Mouse (Mus musculus): ENCODE results near the gene Ndrg2.
A peak's percentile ranks its signal among the peaks of the same experiment; 100 is the strongest.

Ndrg2 gene

DNA sequence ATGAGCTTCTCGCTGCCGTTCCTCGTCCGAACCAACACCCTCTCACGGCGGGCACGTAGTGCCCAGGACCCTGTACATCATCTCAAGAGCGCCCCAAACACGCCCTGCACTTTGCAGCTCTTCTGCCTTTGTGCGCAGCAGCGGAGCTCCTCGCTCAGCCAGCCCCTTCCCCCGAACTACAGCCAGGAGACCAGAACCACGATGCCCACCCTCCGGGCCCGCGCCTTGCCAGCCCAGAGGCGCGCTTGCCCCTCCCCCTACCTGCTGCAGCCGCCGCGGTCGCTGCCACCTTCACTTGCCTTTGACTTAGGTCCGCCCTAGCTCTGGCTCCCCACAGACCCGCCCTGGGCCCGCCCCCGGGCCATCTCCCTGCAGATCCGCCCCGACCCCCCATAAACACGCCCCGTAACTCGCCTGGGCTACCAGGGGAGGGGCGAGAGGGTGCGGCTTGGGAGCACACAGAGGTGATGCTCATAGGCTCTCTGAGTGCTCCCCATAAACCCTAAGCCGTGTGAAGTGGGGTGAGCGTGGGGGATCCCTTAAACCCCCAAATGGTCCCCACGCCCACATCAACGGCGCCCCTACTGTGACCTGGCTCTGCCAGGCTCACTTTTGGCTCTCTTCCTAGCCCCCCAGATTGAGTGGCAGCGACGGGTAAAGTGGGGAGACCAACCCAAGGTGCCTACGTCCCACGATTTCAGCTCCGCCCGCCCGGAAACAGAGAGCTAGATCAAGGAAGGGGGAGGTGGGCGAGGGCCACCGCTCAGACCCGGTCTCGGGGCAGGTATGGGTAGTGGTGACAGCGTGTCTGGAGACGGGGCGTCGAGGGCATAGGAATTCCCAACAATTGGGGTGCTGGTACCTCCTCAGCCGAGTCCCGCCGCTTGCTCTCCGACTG lies 647 bp downstream of the Ndrg2 start:
- peak; percentile 52 to 61 for DNase-seq (ENCODE audit: low spot score in 2 of 2)

DNA sequence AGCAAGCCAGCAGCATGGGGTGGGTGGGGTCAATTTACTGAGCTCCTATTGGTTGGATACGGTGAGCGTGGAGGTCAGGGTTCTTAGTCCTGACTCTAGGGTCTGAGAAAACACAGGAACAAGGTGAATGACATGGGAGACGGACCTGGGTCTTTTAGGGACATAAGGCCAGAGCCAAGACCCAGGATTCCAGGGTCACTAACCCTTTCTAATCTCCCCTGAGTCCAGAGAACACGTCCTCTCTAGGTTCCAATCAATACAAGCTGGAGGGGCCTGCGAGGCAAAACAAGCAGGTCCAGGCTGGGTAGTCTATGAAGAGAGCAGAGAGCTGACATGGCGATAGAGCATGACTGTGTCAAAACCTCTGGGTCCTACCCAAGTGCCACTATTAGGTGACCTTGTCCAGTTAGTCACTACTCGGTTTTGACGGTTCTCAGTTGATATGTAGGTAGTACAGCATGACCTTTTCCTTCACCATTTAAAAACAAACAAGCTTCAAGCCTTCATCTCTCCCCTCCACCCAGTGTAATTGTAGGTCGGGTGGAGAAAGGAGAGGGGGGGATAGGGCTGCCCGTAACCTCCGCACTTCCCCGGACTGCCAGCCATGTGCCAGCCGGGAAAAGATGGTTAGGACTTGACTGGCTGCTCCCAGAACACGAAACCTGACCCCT lies 1.4 kb downstream of the Ndrg2 start:
- no peak for DNase-seq (ENCODE audit: low spot score in 2 of 2)

DNA sequence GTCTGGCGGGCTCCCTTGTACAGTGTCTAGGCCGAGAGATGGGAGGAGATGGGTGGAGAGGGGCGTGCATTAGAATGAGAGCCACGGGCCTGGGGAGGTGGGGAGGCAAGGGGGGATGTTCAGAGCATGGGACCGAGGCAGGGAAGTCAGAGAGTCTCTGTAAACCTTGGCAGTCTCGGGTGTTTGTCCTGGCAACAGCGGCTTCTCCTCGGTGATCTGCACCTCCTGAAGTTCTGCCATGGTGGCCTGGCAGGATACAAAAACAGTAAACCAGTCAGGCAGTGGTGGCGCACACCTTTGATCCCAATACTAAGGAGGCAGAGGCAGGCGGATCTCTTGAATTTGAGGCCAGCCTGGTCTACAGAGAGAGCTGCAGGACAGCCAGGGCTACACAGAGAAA lies 2.7 kb downstream of the Ndrg2 start:
- no peak for DNase-seq (ENCODE audit: low spot score in 2 of 2)

DNA sequence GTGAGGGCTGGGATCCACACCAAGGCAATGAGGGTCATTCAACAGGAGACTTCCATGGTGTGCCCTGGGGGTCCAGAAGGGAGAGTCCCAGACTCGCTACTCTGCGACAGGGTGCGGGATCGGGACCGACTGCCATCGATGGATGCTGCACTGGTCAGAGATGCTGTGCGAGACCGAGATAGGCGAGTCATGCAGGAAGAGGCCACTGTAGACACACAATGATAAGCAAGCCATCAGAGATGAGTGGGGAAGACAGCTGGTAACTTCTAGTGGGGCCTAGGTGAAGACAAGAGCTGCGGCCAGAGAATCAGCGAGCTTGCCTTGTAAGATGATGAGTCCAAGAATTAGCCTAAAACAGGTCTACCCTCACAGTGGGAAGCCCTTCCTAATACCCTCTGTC lies 7.9 kb downstream of the Ndrg2 start:
- no peak for DNase-seq (ENCODE audit: low spot score in 2 of 2)

DNA sequence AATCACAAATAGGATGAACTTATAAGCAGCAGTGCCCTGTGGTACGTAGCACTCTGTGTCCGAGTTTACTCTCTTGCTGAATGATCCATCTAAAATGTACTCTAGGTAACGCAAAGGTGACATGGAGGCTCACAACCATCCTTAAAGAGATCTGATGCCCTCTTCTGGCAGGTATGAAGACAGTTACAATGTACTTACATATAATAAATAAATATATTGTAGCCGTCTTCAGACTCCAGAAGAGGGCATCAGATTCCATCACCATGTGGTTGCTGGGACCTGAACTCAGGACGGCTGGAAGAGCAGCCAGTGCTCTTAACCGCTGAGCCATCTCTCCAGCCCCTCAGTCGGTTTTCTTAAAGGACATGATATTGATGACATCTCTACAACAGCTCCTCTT lies 9.3 kb downstream of the Ndrg2 start:
- no peak for DNase-seq (ENCODE audit: low spot score in 2 of 2)

DNA sequence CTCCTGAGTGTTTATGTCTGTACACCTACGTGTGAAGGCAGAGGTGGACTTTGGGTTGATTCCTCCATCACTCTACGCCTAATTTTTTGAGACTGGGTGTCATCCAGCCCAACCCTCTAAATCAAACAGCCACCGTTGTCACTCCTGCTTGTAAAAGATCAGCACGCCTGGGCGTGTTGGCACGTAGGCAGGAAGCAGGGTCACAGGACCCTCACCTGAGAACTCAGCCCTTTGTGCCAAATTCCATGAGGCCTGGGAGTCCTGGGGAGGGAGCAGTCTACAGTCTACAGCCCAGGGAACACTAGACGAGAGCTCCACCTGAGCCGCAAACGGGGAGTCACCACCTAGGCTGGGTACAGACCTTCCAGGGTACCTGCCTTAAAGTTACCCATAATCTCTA lies 10.2 kb downstream of the Ndrg2 start:
- no peak for DNase-seq (ENCODE audit: low spot score in 2 of 2)

DNA sequence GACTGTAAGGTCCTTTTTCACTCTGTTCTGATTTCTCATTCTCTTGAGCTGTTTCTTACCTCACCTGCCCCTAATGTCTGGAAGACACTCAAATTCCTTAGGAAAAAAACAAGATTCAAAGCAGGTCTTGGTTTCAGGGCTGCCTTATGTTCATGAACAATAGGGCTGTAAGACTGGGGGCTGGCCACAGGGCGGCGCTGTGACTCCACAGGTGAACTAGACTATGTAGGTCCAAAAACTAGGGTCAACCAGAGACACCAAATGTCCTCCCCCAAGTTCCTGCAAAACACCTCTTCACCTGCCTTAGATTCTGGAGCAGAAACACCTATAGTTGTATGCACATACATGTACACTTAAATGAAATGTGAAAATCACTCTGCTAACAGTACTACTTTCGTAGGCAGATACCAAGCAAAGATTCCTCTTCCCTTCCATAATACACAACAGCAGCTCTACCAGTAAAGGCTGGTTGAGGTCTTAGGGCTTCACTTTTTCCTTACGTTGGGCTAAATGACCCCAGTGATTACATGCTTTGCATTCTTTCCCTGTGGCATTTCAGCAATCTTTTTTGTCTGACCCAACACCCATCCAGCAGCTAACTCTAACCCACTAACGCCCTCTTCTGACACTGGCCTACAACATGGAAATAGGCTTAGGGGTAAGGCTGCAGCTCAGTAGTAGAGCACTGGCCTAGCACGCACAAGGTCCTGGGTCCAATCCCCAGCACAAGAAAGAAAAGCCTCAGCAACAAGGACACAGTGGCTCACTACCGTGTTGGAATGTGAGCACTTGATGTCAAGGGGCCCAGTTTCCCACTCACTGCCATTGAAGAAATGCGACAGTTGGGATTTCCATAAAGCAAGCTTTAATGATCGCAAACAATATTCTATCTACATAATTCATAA lies 10.9 kb downstream of the Ndrg2 start:
- peak in 1 of 2 experiments; percentile 67 for DNase-seq (ENCODE audit: low spot score in 2 of 2)

DNA sequence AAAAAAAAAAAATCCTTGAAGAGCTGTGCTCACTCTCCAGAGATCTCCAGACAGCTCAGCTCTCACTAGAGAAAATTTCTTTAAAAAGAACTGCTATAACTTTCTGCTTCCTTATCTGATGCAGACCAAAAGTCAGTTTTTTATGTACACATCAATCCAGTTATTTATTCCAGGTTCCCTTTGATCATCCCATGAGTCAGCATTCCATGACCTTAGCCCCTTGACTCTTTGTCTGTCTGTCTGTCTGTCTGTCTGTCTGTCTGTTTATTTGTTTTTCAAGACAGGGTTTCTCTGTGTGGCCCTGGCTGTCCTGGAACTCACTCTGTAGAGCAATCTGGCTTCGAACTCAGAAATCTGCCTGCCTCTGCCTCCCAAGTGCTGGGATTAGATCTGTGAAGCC lies 14.6 kb downstream of the Ndrg2 start:
- DNase-seq (ENCODE audit: low spot score in 2 of 2), result no peak

DNA sequence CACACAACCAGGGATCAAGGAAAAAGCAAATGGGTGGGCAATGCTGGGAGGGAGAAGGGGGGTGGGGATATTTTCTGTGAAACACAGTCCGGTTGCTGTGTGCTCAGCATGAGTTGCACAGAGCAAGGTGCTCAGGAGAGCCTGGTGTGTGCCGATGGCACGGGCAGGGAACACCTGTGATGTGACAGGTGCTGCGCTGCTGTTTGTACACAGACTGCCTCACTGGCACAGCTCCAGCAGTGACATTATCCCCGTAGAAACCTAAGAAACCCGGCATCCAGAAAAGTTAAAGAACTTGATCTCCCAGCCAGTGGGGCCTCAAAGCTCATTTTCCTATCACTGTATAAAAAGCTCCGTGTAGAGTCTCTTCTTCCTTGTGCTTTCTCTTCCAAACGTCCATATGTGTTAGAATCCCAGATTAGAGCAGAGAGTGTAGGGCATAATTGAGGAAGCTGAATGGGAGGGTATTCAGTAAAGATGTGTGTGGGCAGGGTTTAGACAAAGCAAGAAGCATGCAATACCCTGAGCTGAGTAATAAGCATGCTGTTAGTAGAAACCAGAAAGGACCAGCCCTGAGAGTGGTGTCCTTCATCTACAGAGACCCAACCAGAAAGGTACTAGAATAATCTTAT lies 17.3 kb downstream of the Ndrg2 start:
- no peak for DNase-seq (ENCODE audit: low spot score in 2 of 2)

DNA sequence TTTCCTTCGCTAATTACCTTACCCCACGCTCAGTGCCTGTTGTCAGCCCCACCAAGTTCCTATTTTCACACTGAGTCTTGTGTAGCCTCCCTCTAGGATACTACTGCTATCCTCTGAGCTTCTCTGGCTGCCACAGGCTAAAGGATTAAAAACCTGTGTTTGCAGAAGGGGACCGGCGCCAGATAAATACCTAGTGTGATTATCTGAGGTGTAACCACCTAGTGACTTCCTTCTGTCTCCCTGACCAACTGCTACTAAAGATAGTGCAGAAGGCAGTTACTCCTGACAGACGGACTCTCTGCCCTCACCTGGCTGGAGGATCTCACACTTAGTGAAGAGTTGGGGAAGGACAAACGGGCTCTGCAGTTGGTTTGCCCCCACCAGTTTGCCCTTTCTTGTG lies 17.9 kb downstream of the Ndrg2 start:
- no peak for DNase-seq (ENCODE audit: low spot score in 2 of 2)

DNA sequence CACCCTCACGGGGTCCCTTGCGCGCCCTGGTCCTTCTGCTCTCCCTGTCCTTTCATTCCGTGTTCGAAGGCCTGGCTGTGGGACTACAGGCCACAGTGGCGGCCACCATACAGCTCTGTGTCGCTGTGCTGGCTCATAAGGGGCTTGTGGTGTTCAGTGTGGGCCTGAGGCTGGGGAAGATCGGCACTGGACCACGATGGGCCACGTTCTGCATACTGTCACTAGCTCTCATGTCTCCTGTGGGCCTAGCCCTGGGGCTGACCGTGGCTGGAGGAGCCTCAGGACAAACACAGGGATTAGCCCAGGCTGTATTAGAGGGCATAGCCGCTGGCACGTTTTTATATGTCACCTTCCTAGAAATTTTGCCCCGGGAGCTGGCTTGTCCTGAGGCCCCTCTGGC lies 18.9 kb downstream of the Ndrg2 start:
- DNase-seq (ENCODE audit: low spot score in 2 of 2), result no peak

DNA sequence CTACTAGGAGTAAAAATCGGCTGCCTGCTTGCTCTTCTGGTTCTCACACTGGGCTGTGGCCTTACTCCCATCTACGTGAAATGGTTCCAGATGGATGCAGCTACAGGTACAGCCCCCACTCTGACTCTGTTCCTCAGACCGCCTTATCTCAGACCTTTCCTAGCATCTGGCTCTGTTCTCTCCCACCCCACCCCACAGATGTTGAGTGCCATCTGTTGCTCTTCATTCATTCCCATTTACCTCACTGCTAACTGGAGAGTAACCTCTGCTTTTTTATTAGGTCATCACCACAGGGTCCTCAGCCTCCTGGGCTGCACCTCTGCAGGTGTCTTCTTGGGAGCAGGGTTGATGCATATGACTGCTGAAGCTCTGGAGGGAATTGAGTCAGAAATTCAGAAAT lies 20.1 kb downstream of the Ndrg2 start:
- no peak for DNase-seq (ENCODE audit: low spot score in 2 of 2)

DNA sequence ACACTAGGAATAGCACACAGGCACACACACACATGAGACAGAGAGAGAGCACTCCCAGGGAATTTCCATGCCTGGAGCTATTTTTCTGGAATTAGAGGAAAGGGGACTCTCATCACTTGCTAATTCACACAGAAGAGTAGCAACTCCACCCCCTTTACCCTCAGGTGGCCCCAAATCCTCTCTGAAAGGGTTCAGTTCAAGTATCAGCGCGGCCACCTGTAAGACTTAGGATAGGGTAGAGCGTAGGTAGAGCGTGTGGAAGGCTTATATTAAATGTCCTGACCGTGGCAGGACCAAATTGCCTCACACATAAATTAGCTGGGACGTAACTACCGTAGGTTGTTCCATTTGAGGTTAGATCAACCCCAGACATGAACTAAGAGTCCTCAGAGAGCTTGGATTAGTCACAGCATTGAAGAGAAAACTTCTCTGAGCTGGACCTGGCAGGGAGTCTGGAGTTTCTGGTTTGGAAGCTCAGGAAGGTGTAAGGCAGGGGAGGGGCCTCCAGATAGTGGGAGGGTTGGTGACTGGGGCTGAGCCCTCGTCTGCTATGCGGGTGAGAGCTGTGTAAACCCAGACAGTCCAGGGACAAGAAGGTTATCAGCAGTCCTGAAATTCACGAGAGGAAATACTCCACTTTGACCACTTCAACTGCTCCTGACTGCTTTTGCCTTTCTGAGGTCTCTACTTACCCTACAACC lies 20.7 kb downstream of the Ndrg2 start:
- no peak for DNase-seq (ENCODE audit: low spot score in 2 of 2)

DNA sequence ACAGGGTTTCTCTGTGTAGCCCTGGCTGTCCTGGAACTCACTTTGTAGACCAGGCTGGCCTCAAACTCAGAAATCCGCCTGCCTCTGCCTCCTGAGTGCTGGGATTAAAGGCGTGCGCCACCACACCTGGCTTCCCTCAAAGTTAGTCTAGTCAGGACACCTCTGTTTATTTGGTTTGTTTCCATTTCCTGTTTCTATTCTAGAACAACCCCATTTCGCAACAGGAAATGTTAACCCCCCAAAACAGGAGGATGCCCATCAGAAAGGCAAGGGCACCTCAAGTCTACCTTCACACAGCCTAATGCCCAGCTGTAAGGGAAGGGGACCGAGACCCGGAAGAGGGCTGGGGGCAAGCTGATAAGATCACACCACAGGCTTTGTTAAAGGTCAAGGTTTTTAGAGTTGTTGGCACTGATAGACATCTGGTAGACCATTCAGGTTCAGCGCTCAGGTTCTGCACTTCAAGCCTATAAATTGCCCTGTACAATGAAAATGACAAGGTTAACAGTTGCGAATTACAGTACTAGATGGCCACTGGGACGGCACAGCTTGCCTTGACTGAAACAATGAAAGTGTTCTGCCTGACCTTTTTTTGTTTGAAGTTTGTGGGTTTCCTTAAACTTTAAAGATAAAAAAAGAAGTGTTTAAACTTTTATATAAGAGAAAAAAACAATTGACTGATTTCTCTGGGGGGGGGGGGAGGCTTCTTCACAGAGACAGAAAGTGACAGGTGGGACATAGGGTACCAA lies 21.6 kb downstream of the Ndrg2 start, which contains the start of gene Slc39a2:
Gene Slc39a2 (plus strand): TSS at position 699 of the 749 bp plus-strand sequence.
- DNase-seq (ENCODE audit: low spot score in 2 of 2), result no peak

DNA sequence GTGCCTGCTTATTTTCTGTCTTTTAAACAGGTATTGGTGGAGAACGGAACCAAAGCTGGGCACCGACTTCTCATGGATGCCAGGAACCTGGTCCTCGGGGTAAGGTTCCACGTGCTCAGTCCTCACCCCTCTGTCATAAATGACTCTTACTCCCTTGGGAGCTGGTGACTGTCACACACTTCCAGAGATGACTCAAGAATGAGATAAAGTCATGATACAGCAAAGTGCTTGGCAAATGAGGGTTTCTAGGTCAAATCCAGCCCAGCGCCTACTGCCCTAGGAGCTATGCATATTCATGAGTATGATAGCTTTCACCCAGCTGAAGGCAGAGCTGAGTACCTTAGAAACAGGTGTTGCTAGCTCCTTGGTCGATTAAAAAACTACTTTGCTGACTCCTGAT lies 24.1 kb downstream of the Ndrg2 start:
- DNase-seq (ENCODE audit: low spot score in 2 of 2), result no peak

DNA sequence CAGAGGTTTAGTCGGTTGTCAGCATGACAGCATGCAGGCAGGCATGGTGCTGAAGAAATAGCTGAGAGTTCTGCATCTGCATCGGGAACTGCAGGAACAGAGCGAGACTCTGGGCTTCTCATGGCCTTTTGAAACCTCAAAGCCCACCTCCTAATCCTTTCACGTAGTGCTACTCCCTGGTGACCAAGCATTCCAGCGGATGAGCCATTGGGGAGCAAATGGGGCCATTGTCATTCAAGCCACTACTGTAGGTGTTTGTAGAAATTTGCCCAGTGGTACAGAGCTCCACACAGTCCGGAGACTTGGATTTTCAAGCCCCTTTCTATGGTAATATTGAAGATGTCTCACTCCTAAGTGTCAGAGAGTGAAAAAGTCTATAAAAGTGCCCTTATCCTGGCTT lies 27.9 kb downstream of the Ndrg2 start:
- no peak for DNase-seq (ENCODE audit: low spot score in 2 of 2)

DNA sequence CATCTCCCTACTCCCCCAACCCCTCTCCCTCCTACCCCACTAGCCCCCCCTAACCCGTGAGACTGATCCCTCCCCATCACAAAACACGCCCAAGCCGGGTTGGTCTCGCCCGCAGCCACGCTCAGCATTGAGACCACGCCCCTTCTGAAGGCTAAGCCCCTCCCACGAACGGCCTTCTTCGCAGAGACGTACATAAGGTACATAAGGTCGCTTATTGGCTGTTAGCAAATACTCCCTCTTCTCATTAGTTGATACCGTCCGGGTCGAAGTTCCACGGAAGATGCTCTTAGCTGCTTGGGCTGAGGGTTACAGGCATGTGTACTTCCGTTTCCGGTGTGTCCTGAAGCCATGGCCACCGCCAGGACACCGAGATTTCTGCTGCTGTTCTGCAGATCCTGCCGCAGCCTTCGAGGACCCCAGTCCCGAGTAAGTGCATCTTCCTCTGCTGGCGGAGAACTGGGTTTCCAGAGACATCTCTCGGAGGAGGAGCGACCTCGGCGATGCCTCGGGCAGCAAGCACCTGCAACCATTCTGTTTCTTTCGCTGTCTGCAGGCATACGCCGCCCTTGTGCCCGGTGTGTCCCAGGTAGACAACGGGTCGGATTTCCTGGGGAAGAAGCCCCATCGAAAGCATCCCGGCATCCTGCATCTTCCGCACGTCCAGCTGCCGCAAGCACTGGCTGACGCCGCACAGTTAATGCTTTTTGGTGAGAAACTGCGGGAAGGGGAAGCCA lies 29.2 kb downstream of the Ndrg2 start, which contains the start of gene Mettl17:
Gene Mettl17 (plus strand): TSS at position 245 of the 734 bp plus-strand sequence.
- DNase-seq (ENCODE audit: low spot score in 2 of 2), result peak; percentile 95

DNA sequence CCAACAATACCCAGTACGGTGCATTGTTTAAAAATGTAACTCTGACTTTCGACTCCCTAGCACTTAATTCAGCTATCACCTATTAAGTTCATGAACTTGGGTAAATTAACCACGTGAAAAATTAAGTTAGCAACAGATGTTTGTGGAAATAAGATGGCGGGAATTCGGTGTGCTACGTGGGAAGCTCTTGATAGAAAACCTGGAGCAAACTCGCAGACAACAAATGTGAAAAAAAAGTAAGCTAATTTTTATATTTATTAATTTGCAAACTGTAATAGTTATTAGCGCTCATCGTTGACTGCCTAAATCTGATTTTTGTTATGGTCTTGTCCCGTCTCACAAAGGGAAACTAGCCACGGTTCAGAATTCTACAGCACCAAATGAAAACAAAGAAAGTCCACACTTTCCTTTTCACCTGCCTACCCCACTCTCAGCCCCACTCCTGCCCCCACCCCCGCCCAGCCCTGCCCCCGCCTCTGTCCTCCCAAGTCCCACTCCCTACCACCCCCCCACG lies 29.9 kb downstream of the Ndrg2 start:
- no peak for DNase-seq (ENCODE audit: low spot score in 2 of 2)

DNA sequence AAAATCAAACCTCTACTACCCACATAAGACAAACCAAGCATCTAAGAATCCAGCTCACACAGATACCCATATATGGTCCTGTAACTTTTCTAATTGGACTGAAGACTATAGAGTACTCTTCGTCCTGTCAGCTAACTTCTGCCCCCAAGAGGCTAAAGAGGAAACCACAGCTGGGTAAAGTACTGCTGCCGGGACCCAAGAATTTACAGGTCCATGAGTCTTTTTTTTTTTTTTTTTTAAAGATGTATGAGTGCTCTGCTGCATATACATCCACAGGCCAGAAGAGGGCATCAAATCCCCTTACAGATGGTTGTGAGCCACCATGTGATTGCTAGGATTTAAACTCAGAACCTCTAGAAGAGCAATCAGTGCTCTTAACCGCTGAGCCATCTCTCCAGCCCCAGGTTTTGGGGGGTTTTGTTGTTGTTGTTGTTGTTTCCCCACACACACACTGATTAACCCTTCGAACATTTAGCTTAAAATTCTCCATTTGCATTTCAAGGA lies 30.4 kb downstream of the Ndrg2 start:
- peak; percentile 58 to 87 for DNase-seq (ENCODE audit: low spot score in 2 of 2)

Data from left cerebral cortex, adult 9 months (tissue).